Mouse (Mus musculus): ENCODE measurements at regions not wholly inside any gene's neighbourhood (a gene's known extent, or its start where the extent isn't known, plus 50 kb on each side); places are given as distances from the start of the nearest gene placed in this dataset.

- TF ChIP-seq CTCF (IDR thresholded peaks at IDR 0.05; ENCODE audit: borderline replicate concordance, insufficient read depth, low read depth, low read length) (no peak), POLR2A (IDR thresholded peaks at IDR 0.05; ENCODE audit: borderline replicate concordance, insufficient read depth, low read length) (no peak)
Measured at GRCm38 (mm10) chr3:39937719-39938278, 593.3 kb upstream of the Intu start.
